Mouse (Mus musculus) common myeloid progenitor, adult 5-6 weeks (primary cell): ENCODE measurements around the gene Kdelc2. TPM values are rescaled to one million over a fixed set of nuclear protein-coding genes. Genes with fewer than 3 reads are reported as not detected.

ENCODE experiments used
- ATAC-seq: replicated peaks from 2 replicates; pipeline ENCODE4 v1.8.0; 2016; ENCODE audit warnings: low read depth, mild to moderate bottlenecking, moderate TSS enrichment, inconsistent platforms; ENCODE audit not compliant: poor library complexity, severe bottlenecking
- total RNA-seq: library from RNA; stranded (forward); fragments of 200-1000, 187-1606 nt; gene quantifications from 2 replicates; pipeline ENCODE4 v1.2.3, GENCODE M21; 2017

The Kdelc2 gene
- total RNA-seq, 1 experiment from 2014 or later = 7.6 TPM

DNA sequence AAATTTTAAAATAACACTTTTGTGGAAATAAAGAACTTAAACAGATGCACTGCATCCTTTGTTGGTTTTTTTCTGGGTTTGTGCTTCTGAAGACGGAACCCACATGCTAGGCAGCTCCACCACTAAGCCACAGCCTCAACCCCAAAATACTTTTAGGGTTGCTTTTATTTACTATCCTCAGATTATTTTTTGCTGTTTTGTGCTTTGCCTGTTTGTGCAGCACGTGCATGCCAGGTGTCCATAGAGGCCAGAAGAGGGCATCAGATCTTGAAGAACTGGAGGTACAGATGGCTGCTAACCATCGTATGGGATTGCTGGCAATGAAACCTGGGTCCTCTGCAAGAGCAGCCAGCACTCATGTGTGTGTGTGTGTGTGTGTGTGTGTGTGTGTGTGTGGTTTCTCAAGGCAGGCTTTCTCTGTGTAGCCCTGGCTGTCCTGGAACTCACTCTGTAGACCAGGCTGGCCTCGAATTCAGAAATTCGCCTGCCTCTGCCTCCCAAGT lies 2.7 kb upstream of the Kdelc2 start:
- no peak for ATAC-seq

DNA sequence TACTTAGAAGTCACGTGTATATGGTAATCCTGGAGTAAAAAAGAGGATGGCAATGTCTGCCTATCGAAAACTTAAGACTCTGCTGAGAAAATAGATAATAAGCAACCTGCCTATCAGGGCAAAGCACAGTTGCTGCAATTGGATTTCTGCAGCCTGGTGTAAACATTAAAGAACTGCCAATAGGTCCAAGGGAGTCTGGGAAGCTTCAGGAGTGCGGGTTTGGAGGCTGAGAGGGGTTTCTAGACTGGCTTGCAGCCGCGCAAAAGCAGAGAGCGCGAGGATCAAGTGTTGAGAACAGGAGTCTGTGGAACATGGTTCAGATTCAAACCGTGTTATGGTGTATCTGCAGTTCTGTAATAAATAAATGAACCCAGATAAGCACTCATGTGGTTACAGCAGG lies 1.0 kb downstream of the Kdelc2 start:
- ATAC-seq = no peak

DNA sequence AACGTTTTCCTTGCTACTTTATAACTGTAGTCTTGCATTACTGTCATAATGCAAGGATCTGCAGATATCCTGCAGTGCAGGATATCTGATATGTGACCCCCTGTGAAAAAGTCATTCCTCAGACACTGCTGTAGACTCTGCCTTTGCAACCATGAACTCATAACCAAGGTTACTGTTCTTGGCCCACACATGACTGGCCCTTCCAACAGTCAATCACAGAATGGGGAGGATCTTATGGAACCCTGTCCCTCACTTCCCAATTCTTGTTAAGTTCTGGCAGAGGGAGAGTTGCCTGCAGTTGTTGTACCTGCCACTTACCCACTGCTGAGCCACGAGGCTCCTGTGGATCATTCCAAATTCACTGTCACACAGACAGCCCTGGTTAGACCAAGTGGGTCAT lies 3.6 kb downstream of the Kdelc2 start:
- no peak for ATAC-seq

DNA sequence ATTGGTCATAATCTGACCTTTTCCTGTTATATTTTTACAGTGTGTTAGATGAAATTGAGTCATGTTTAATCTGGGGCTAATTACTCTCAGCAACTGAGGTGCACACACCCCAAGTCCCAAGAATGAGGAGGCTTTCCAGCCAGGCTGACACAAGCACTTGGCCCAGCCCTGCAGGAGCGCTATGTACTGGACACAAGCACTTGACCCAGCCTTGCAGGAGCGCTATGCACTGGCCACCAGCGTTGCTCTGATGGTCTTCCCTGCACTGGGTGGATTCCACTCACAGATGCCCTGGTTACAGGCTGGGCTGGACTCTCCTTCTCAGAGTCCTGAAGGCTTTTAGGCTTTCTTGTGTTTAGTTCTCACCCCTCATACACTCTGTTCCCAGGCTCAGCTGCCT lies 5.3 kb downstream of the Kdelc2 start:
- ATAC-seq = no peak

DNA sequence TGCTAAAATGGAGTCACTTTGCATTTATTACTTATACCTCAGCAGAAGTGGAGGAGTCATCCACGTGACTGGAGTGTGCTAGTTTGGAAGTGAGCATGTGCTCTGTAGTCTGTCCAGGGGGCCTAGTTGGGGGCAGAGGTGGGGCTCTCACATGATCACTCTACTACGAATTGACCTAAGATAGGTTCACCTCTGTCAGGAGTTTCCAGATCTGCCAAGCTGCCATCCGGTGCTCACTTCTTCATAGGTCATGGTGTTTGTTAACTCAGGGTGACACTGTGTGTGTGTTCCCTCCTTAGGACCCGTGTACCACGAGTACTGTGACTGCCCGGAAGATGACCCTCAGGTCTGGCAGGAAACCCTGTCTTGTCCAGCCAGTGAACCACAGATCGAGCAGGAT lies 6.3 kb downstream of the Kdelc2 start:
- ATAC-seq = no peak

DNA sequence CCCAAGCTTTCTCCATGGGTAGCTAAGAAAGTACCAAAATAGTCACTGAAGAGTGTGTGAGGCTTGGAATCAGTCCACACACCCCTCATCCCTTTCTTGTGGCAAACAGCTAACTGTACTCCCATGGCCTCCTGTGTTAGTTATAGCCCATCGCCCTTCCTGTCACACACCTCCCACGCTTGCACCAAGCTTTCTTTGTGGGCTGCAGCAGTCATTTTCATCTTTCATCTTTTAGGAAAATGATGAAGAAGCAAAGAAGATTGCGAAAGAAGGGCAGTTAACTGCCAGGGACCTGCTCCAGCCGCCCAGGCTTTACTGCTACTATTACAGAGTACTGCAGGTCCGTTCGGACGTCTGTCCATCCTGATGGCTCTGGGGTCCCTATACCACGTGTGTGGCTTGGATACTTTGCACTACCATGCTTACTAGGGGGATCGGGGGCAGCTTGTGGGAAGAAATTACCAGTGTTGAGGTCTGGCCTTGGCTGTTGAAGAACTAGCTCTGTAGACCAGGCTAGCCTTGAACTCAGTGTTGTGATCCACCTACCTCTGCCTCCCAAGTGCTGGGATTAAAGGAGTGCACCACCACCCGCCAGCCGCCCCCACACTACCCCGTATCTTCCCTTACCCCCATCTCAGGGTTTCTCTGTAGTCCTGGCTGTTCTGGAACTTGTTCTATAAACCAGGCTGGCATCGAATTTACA lies 14.0 kb downstream of the Kdelc2 start:
- ATAC-seq = 0 out of 2 replicates have a peak, but pooled peaks have one; percentile 9

DNA sequence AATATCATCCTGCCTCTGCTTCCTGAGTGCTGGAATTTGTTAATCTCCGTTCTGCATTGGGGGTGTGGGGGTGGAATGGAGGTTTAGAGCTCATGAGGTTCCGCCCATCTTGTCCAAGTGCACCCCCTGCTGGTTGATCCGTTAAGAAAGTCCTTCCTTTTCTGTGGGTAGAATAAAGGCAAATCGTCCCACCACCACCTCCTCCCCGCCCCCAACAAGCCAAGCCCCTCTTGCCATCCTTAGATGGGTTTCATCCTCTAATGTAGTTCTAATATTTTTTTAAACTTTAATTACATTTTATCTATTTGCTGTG lies 14.5 kb downstream of the Kdelc2 start:
- peak; percentile 93 for ATAC-seq

DNA sequence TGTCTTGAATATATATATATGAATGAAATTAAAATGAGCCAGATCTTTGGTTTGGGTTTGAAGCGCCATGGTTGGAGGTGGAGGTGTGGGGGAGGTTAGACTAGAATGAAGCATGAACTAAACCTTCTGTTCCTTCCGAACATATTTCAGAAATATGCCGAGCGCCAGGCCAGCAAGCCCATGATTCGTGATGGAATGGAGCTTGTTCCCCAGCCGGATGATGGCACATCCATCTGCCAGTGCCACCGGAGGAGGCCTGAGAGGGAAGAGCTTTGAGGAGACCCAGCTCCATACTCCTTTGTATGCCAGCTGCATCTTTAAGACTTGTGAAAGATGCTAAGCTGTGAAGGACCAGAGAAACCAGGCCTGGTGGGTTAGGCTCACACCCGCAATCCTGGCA lies 15.7 kb downstream of the Kdelc2 start:
- no peak for ATAC-seq

DNA sequence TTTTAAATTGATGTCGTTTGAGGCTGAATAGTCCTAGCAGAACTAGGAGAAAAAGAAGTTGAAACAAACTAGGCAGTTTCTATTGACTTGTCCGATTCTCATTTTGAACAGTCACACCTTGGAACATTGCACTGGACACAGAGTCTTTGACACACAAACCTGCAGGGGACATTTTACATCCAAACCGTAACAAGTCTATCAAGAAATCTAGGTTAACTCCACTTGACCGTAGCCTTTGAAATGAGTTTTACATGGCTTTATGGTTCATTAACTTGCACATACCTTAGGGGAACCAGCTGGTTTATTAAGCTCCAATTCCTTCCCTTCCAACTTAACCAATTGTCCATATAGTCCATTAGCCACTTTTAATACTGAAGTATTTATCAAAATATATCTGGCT lies 16.9 kb downstream of the Kdelc2 start:
- no peak for ATAC-seq

DNA sequence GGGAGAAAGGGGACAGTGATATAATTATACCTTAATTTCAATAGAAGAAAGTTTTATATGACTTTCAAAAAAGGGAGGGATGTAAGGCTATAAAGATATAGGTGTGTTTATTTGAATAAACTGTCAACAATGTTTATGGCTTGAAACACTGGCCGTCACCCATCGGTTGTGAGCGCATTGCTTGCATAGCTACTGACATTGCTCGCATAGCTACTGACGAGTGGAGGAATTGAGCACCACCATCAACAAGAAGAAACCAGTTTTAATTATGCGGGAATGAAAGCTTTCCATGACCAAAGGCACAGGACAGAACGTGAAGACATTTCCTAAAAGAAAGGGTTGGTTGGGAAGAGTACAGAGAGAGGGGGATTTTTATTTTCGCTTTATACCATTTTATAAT lies 17.3 kb downstream of the Kdelc2 start:
- no peak for ATAC-seq

DNA sequence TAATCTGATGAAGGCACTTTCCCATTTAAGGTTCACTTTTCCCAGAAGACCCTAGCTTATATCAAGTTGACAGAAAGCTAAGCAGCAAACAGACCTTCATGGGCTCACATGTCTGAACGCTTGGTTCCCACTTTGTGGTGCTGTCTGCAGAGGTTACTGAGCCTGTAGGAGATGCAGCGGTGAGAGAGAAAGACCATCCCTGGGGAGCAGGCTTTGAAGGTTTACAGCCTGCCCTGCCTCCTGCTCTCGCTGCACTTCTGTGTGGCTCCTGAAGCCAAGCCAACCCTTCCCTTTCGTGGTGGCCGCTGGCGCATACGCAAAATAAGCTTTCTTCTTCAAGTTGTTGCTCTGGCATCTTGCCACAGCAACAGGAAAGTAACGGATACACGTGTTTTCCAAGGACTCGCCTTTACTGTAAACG lies 18.5 kb downstream of the Kdelc2 start, which contains the start of gene 4930550C14Rik:
TSS of gene 4930550C14Rik (plus strand) at position 35 of the 421 bp plus-strand sequence.
- no peak for ATAC-seq

DNA sequence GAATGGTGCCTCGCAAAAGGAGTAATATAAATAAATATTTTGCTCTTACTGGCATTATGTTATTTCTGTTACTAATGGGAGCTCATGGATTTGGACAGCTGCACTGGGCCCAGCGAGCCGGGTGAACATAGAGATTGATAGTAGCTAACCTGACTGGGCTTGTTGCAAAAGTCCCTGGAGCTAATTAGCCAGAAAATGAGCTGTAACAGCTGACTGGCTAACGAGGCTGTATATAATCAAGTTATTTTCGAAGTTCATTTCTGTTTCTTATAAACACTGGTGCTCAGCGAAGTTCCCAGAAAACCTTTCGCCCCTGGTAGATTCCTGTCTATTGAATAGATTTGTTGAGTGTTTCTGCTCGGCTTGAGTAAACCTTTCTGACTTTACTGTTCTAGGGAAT lies 19.2 kb downstream of the Kdelc2 start:
- no peak for ATAC-seq

DNA sequence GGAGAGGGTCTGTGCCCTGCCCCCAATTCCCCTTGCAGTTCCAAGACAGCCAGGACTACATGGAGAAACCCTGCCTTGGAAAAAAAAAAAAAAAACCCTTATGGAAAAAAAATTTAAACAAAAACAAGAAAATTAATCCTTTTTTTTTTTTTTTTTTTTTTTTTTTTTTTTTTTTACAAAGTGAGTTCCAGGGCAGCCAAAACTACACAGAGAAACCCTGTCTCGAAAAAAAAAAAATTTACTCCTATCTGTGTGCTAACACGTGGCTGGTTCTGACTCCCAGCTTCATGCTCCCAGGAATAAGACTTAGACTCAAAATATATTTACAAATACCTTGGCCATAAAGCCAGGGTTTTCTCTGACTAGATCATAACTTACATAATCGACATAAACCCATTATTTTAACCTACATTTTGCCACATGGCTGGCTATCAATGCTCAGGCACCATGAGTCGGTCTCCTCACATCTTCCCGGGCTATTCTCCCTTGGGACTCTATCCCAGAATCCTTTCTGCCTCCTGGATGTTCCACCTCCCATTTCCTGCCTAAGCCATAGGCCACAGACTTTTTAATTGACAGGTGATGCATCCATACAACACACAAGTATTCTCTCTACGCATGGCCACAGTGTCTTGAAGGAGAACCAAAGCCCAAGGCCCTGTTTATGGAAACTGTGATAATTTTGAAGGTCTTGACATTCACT lies 20.4 kb downstream of the Kdelc2 start:
- ATAC-seq = no peak

DNA sequence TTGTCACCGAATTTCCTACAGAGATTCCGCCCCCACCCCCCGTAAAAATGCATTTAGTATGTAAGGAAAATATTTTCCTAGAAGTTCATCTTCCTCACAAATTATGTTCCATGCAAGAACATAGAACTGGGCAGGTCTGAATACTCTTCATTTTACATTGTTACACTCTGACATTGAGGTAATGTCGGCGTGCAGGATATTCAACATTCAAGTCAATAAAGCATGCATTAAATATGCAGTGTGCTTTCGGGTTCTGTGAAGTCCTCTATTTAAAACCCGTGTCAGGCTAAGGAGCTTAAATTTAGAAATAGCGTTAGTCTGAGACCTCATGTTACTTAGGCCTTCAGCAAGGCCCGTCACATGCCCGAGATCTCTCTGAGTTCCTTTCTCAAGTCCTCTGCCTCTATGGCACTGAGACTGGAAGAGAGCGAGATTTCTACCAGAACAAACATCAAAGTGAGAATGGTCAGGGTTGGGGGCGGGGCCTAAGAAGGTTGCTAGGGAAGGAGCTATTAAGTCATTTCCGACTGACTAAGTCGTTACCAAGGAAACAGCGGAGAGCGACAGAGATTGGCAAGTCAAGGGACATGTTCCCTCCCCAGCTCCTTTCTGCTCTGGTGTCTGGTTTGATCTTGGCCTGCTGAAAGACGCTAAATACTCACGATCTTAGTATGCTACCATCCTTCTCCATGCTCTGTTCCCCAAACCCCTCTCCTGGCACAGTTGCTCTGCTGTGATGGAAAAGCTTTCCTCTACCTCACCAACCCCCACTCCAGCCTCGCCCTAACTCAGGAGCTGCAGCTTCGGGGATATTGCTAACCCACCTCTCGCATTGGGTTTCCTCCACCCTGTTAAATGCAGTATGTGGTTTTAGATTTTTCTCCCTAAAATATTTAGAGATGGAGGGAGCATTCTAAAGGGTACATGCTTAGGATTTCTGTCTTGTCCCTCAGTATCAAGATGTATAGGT lies 21.2 kb downstream of the Kdelc2 start:
- ATAC-seq = peak; percentile 97

DNA sequence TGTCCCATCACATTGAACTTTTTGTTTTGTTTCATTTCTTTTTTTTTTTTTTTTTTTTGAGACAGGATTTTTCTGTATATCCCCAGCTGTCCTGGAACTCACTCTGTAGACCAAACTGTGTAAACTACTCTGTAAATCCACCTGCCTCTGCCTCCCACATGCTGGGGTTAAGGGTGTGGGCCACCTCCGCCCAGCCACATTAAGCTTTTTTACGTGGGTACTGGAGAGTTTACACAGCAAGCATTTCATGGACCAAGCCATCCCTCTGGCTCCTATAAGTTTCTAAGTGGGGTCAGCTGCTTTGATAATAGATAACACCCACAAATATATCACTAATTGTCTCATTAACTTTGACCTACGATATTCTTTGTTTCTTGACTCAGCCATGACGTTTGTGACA lies 24.7 kb downstream of the Kdelc2 start:
- ATAC-seq = no peak

DNA sequence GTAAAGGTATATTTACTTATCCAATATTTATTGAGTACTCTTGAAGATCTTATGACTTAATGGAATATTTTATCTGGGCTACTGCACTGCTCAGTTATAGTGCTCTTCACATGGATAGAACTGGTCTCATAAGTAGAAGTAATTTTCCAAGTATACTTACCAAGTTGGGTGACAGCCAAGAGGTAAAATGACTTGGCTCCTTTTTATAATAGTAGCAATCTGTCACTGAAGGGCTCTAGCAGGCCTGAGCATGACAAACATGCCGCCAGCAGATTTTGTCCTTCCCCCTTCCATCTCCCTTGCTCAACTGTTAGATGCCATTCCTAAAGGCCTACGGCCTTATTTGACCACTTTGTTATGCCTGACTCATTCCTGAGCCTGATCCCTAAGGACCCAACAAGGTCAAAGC lies 25.1 kb downstream of the Kdelc2 start:
- ATAC-seq = no peak

DNA sequence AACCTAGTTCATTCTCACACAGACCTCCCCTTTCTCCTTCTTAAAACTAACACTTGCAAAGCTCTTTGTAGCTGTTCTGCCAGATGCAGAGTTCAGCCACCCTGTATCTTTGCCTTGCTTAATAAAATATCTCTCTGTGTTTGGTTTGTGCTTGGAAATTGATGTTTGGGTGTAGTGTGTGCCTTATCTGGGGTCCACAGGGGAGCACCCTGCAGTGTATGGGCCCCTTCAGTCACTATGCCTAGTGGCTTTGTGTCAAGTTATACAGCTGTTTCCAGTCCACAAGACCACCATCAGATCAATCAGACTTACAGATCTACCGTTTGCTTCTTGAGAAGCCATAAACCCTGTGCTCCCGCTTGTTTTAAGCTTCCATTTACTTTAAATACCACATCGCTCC lies 25.6 kb downstream of the Kdelc2 start:
- ATAC-seq = no peak

DNA sequence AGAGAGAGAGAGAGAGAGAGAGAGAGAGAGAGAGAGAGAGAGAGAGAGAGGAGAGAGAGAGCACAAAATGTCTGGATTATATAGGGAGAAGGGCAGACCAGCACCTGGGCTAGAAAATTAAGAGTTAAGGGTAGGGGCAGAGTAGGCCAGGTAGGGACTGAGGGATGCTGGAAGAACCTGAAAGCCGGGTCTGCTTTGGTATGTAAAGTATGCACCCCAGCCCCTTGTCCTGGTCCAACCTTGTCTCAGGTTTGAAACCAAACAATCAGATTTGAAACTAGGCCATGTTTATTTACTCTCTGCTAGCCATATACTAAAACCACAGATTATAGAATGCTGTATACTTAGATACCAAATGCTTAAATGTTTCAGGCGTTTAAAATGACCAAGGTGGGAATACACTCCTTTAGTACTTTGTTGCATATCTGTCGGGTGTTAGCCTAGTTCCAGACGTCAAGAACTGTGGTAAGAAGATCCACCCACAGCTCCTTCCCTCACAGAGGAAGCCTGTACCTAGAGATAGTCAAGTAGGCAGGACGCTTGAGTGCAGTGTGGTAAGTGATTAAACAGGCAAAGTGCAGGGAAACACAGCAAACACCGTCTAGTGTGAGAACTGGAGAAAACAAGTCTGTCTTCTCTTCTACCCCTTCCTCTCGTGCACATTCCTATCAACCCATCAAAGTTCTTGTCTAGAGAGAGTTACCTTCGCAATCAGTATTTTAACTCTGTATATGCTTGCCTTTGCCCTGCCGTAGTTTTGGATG lies 38.5 kb downstream of the Kdelc2 start:
- peak; percentile 99 for ATAC-seq

DNA sequence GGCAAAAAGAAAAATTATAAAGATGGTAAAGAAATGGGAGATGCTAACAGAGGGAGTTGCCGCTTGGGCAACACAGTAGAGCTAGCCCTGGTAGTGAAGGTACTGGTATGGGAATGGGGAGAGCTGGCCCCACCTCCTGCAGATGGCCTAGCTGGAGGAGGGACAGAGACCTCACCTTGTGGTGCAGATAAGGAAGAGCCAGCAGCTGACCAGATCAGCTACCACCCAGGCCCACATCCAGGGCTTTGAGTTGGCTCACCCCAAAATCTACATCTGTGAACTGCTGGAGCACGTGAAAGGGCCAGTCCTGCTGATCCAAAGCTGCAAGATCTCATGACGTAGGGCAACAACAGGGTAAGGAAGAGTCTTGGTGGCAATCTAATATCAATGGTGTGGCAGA lies 42.9 kb downstream of the Kdelc2 start:
- ATAC-seq = no peak

DNA sequence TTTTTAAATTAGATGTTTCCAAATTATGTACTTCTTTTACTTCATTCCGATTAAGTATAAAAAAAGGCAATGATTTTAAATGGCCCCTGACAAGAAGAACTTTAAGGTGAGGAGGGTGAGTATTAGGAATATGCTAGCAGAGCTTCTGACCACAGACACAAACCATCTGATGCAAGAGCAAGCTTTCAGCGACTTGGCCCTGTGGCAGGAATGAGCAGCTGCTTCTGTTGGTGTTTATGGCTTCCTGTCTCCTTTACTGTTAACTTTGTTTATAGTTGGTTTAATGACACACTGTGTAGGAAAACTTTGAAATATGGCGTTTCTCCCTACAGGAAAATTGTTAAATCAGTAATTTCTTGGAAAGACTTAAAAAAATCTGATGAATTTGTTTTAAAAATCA lies 43.8 kb downstream of the Kdelc2 start:
- no peak for ATAC-seq
